Mouse (Mus musculus) WW6 (cell line): ENCODE measurements around the gene Manba.
"Not testable (repeated sequence)": the region's sequence is repeated elsewhere in the genome, so short reads cannot be mapped to it uniquely, and the experiment has no call there.

Source experiments
- DNase-seq: peaks from one replicate; pipeline ENCODE4 v3.0.0-alpha.2; 2013; ENCODE audit warnings: low read depth, low spot score

Manba gene

GRCm38 (mm10) chr3:135486351-135486750, 940 bp downstream of the Manba start:
- no peak for DNase-seq

GRCm38 (mm10) chr3:135487803-135488202, 2.4 kb downstream of the Manba start:
- no peak for DNase-seq

- no peak for DNase-seq
Measured at GRCm38 (mm10) chr3:135489865-135490520, 4.6 kb downstream of the Manba start.

GRCm38 (mm10) chr3:135491102-135491501, 5.7 kb downstream of the Manba start:
- DNase-seq: no peak

- not testable (repeated sequence) for DNase-seq
Measured at GRCm38 (mm10) chr3:135493320-135493719, 7.9 kb downstream of the Manba start.

GRCm38 (mm10) chr3:135497956-135498355, 12.5 kb downstream of the Manba start:
- DNase-seq: not testable (repeated sequence)

- DNase-seq: no peak
Measured at GRCm38 (mm10) chr3:135498891-135499290, 13.5 kb downstream of the Manba start.

GRCm38 (mm10) chr3:135503160-135503559, 17.7 kb downstream of the Manba start:
- no peak for DNase-seq

GRCm38 (mm10) chr3:135505369-135505909, 20.0 kb downstream of the Manba start:
- DNase-seq: no peak

GRCm38 (mm10) chr3:135505916-135506482, 20.6 kb downstream of the Manba start:
- no peak for DNase-seq

GRCm38 (mm10) chr3:135507506-135507905, 22.1 kb downstream of the Manba start:
- no peak for DNase-seq

GRCm38 (mm10) chr3:135508191-135508590, 22.8 kb downstream of the Manba start:
- no peak for DNase-seq

GRCm38 (mm10) chr3:135510372-135510771, 25.0 kb downstream of the Manba start:
- no peak for DNase-seq

GRCm38 (mm10) chr3:135511683-135512082, 26.3 kb downstream of the Manba start:
- no peak for DNase-seq

GRCm38 (mm10) chr3:135513270-135513669, 27.9 kb downstream of the Manba start:
- no peak for DNase-seq

GRCm38 (mm10) chr3:135513800-135514425, 28.5 kb downstream of the Manba start:
- no peak for DNase-seq

- DNase-seq: no peak
Measured at GRCm38 (mm10) chr3:135515246-135515645, 29.8 kb downstream of the Manba start.

GRCm38 (mm10) chr3:135516891-135517290, 31.5 kb downstream of the Manba start:
- no peak for DNase-seq

GRCm38 (mm10) chr3:135518882-135519281, 33.5 kb downstream of the Manba start:
- no peak for DNase-seq

GRCm38 (mm10) chr3:135519584-135519983, 34.2 kb downstream of the Manba start:
- no peak for DNase-seq

GRCm38 (mm10) chr3:135521963-135522362, 36.6 kb downstream of the Manba start:
- DNase-seq: no peak

GRCm38 (mm10) chr3:135522618-135523355, 37.4 kb downstream of the Manba start:
- no peak for DNase-seq
